Mouse (Mus musculus) hematopoietic stem cell, adult 5-6 weeks (primary cell): ENCODE measurements at regions not wholly inside any gene's neighbourhood (a gene's known extent, or its start where the extent isn't known, plus 50 kb on each side); places are given as distances from the start of the nearest gene placed in this dataset.

Source experiments
- ATAC-seq, 2 experiments: fragments of 125-278 bp in 1 of 2; replicated peaks in 1 of 2; 2 replicates each; pipeline ENCODE4 v1.8.0; 2016 to 2017; ENCODE audit warnings: inconsistent platforms in 2 of 2, mild to moderate bottlenecking in 2 of 2, moderate number of reproducible peaks in 2 of 2, low read depth in 1 of 2, moderate TSS enrichment in 1 of 2; ENCODE audit not compliant: low FRiP score in 2 of 2, poor library complexity in 2 of 2, severe bottlenecking in 2 of 2, insufficient read depth in 1 of 2, low TSS enrichment in 1 of 2

- ATAC-seq: no peak
Observed at GRCm38 (mm10) chr4:88956605-88957004, 76.6 kb upstream of the Ifne start.

- ATAC-seq: peak; percentile 72 to 82; a peak in 3 of 4 replicates
Observed at GRCm38 (mm10) chr4:88956151-88956550, 76.2 kb upstream of the Ifne start.

- ATAC-seq: no peak
Observed at GRCm38 (mm10) chr4:88955571-88955970, 75.6 kb upstream of the Ifne start.

GRCm38 (mm10) chr4:88954045-88954444 is 74.0 kb upstream of the Ifne start:
- no peak for ATAC-seq

- ATAC-seq: no peak
Observed at GRCm38 (mm10) chr4:88951034-88951336, 71.0 kb upstream of the Ifne start.

- no peak for ATAC-seq
Observed at GRCm38 (mm10) chr4:88950181-88951033, 70.4 kb upstream of the Ifne start.

- no peak for ATAC-seq
Observed at GRCm38 (mm10) chr4:88948027-88948859, 68.2 kb upstream of the Ifne start.

- ATAC-seq: no peak
Observed at GRCm38 (mm10) chr4:88941955-88942354, 62.0 kb upstream of the Ifne start.

- no peak for ATAC-seq
Observed at GRCm38 (mm10) chr4:88940670-88941069, 60.7 kb upstream of the Ifne start.

GRCm38 (mm10) chr4:88939397-88939796 is 59.4 kb upstream of the Ifne start:
- ATAC-seq: no peak

GRCm38 (mm10) chr4:88938712-88939032 is 58.7 kb upstream of the Ifne start:
- no peak; a peak in 1 of 4 replicates for ATAC-seq

GRCm38 (mm10) chr4:88937866-88938711 is 58.1 kb upstream of the Ifne start:
- peak; percentile 73 to 78 for ATAC-seq

- no peak for ATAC-seq
Observed at GRCm38 (mm10) chr4:88936976-88937375, 57.0 kb upstream of the Ifne start.

- no peak for ATAC-seq
Observed at GRCm38 (mm10) chr4:88935901-88936300, 55.9 kb upstream of the Ifne start.

- no peak for ATAC-seq
Observed at GRCm38 (mm10) chr4:88935316-88935715, 55.3 kb upstream of the Ifne start.

GRCm38 (mm10) chr4:88934266-88935025 is 54.4 kb upstream of the Ifne start:
- no peak for ATAC-seq

GRCm38 (mm10) chr4:88931217-88931616 is 51.2 kb upstream of the Ifne start:
- ATAC-seq: no peak
